Mouse (Mus musculus) inflammation-experienced regulatory T-cells (primary cell): ENCODE data around the gene Oog1. TPM values are rescaled to one million over a fixed set of nuclear protein-coding genes. Genes with fewer than 3 reads are reported as not detected.

Experiments used
- polyA plus RNA-seq, 2 experiments: library from polyadenylated mRNA; unstranded; fragments of 100-300 nt; shearing (Covaris generic); gene quantifications; one replicate each; pipeline ENCODE4 v1.2.1; 2017

Oog1 gene
- polyA plus RNA-seq, result under 1 TPM in 1 of 2 experiments, not detected in 1; 0.71 TPM

GRCm38 (mm10) chr12:87602388-87602787 lies at the start of gene Oog1:
TSS of gene Oog1 (plus strand) at chr12:87602688.

GRCm38 (mm10) chr12:87618569-87618968 lies 16.1 kb downstream of the Oog1 start, which contains the start of gene Gm4027:
TSS of gene Gm4027 (plus strand) at chr12:87618869.

DNA sequence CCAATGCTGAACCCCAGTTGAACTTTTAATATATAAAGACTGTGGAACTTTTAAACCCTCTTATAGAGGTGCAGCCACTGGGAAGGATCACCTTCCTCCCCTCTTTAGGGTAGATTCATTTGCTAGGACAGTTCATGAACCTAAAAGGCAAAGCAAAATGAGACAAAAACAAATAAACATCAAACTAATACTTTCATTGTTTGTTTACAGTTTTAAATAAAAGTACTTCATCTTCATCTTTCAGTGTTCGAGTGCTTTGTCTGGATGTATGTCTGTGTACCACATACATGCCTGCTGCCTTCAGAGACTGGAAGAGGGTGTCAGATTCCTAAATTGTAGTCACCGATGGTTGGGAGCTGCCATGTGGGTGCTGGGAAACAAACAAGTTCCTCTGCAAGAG lies 42.0 kb downstream of the Oog1 start, which contains the start of gene Gm16381:
Gene Gm16381, minus strand, starts transcription at position 101 of the 400 bp plus-strand sequence.

Other genes with a start within 250 kb of the Oog1 start
- gene Sptlc2, start 214.3 kb upstream of the Oog1 start, polyA plus RNA-seq, result 100 to 1,000 TPM; 146 to 161 TPM
- 10 to 100 TPM; 54.1 to 85.4 TPM for gene Slirp, start 158.8 kb upstream of the Oog1 start, polyA plus RNA-seq
- gene Alkbh1, start 158.7 kb upstream of the Oog1 start, polyA plus RNA-seq, result 10 to 100 TPM; 65.2 to 78.9 TPM
- 100 to 1,000 TPM; 160 to 197 TPM for gene Snw1, start 130.4 kb upstream of the Oog1 start, polyA plus RNA-seq
- gene Gm5788, start 108.0 kb upstream of the Oog1 start, polyA plus RNA-seq, result 1 to 10 TPM in 1 of 2 experiments, not detected in 1; 1.0 TPM
- 1 to 10 TPM in 1 of 2 experiments, under 1 TPM in 1; 0.28 to 2.2 TPM for gene Gm8300, start 88.4 kb upstream of the Oog1 start, polyA plus RNA-seq
- under 1 TPM in 1 of 2 experiments, not detected in 1; 0.66 TPM for gene Gm4027, start 16.2 kb downstream of the Oog1 start, polyA plus RNA-seq
- gene Gm16381, start 41.9 kb downstream of the Oog1 start, polyA plus RNA-seq, result under 1 TPM in 1 of 2 experiments, not detected in 1; 0.99 TPM
- gene Gm21319, start 173.1 kb downstream of the Oog1 start, polyA plus RNA-seq, result under 1 TPM; 0.08 to 0.39 TPM
- not detected for gene Gm21936, start 192.8 kb downstream of the Oog1 start, polyA plus RNA-seq
- 1 to 10 TPM in 1 of 2 experiments, not detected in 1; 1.4 TPM for gene BB287469, start 213.9 kb downstream of the Oog1 start, polyA plus RNA-seq
- under 1 TPM in 1 of 2 experiments, not detected in 1; 0.99 TPM for gene Gm2001, start 239.7 kb downstream of the Oog1 start, polyA plus RNA-seq